Mouse (Mus musculus): ENCODE data around the gene Sh3pxd2a. TPM values are rescaled to one million over a fixed set of nuclear protein-coding genes. Genes with fewer than 3 reads are reported as not detected.

Sh3pxd2a gene
- polyA plus RNA-seq, 1 experiment from 2014 or later: 3.9 TPM

GRCm38 (mm10) chr19:47450261-47451137, 13.7 kb downstream of the Sh3pxd2a start:
- H3K4me3 ChIP-seq: no peak overlapping the region; the same call in 1 of the 2 replicates
- H3K27ac ChIP-seq: peak overlapping the region; percentile 86
- H3K36me3 ChIP-seq: 0 out of 2 replicates have a peak, but pooled peaks cover 2% of the 10 kb centered on the region
- no peaks in the 10 kb centered on the region for H3K9me3 ChIP-seq
- no peaks in the 10 kb centered on the region for H3K27me3 ChIP-seq (ENCODE audit: insufficient read depth, poor library complexity, severe bottlenecking)
- WGBS: 38% methylated on average over 8 of the region's 8 CpGs
- DNase-seq (ENCODE audit: low spot score): no peak
- peaks cover 97% of the 10 kb centered on the region for H3K4me1 ChIP-seq

GRCm38 (mm10) chr19:47449513-47450227, 14.5 kb downstream of the Sh3pxd2a start:
- 61% methylated on average over 4 of the region's 4 CpGs for WGBS
- H3K36me3 ChIP-seq: 0 out of 2 replicates have a peak, but pooled peaks cover 2% of the 10 kb centered on the region
- H3K9me3 ChIP-seq: no peaks in the 10 kb centered on the region
- peak overlapping the region; percentile 86 for H3K27ac ChIP-seq
- peaks cover 96% of the 10 kb centered on the region for H3K4me1 ChIP-seq
- peak overlapping the region; percentile 1; the same call in 1 of the 2 replicates for H3K4me3 ChIP-seq
- DNase-seq (ENCODE audit: low spot score): no peak
- no peaks in the 10 kb centered on the region for H3K27me3 ChIP-seq (ENCODE audit: insufficient read depth, poor library complexity, severe bottlenecking)

- WGBS: 29% methylated on average over 14 of the region's 14 CpGs
- Histone ChIP-seq H3K4me1 (peaks cover 96% of the 10 kb centered on the region), H3K27ac (peak overlapping the region; percentile 86), H3K9me3 (no peaks in the 10 kb centered on the region), H3K36me3 (0 out of 2 replicates have a peak, but pooled peaks cover under 1% of the 10 kb centered on the region), H3K27me3 (ENCODE audit: insufficient read depth, poor library complexity, severe bottlenecking) (no peaks in the 10 kb centered on the region), H3K4me3 (peak overlapping the region; percentile 7; the same call in 1 of the 2 replicates)
- no peak for DNase-seq (ENCODE audit: low spot score)
Measured at GRCm38 (mm10) chr19:47448618-47449151, 15.5 kb downstream of the Sh3pxd2a start.

GRCm38 (mm10) chr19:47446841-47447365, 17.3 kb downstream of the Sh3pxd2a start:
- peak overlapping the region; percentile 72 for H3K27ac ChIP-seq
- H3K4me3 ChIP-seq: no peak overlapping the region
- 43% methylated on average over 9 of the region's 9 CpGs for WGBS
- peaks cover 99% of the 10 kb centered on the region for H3K4me1 ChIP-seq
- no peaks in the 10 kb centered on the region for H3K27me3 ChIP-seq (ENCODE audit: insufficient read depth, poor library complexity, severe bottlenecking)
- H3K9me3 ChIP-seq: no peaks in the 10 kb centered on the region
- H3K36me3 ChIP-seq: no peaks in the 10 kb centered on the region
- DNase-seq (ENCODE audit: low spot score): no peak

- WGBS: 73% methylated on average over 9 of the region's 9 CpGs
- Histone ChIP-seq H3K4me1 (peaks cover 99% of the 10 kb centered on the region), H3K36me3 (no peaks in the 10 kb centered on the region), H3K27ac (peak overlapping the region; percentile 72; the same call in 1 of the 2 replicates), H3K9me3 (no peaks in the 10 kb centered on the region), H3K4me3 (no peak overlapping the region), H3K27me3 (ENCODE audit: insufficient read depth, poor library complexity, severe bottlenecking) (no peaks in the 10 kb centered on the region)
- DNase-seq (ENCODE audit: low spot score): no peak
Measured at GRCm38 (mm10) chr19:47446130-47446529, 18.1 kb downstream of the Sh3pxd2a start.

- Histone ChIP-seq H3K9me3 (no peaks in the 10 kb centered on the region), H3K36me3 (no peaks in the 10 kb centered on the region), H3K27ac (peak overlapping the region; percentile 52; the same call in 1 of the 2 replicates), H3K4me3 (no peak overlapping the region), H3K27me3 (ENCODE audit: insufficient read depth, poor library complexity, severe bottlenecking) (no peaks in the 10 kb centered on the region), H3K4me1 (peaks cover 99% of the 10 kb centered on the region)
- no peak for DNase-seq (ENCODE audit: low spot score)
- WGBS: 85% methylated on average over 6 of the region's 6 CpGs
Measured at GRCm38 (mm10) chr19:47445726-47446125, 18.5 kb downstream of the Sh3pxd2a start.

GRCm38 (mm10) chr19:47444488-47444887, 19.7 kb downstream of the Sh3pxd2a start:
- no peak overlapping the region for H3K4me3 ChIP-seq
- H3K36me3 ChIP-seq: no peaks in the 10 kb centered on the region
- H3K27ac ChIP-seq: peak overlapping the region; percentile 72
- no peaks in the 10 kb centered on the region for H3K27me3 ChIP-seq (ENCODE audit: insufficient read depth, poor library complexity, severe bottlenecking)
- DNase-seq (ENCODE audit: low spot score): no peak
- peaks cover 99% of the 10 kb centered on the region for H3K4me1 ChIP-seq
- 31% methylated on average over 12 of the region's 12 CpGs for WGBS
- H3K9me3 ChIP-seq: no peaks in the 10 kb centered on the region

GRCm38 (mm10) chr19:47442294-47442627, 21.9 kb downstream of the Sh3pxd2a start:
- no peaks in the 10 kb centered on the region for H3K36me3 ChIP-seq
- H3K4me1 ChIP-seq: peaks cover 92% of the 10 kb centered on the region
- H3K27ac ChIP-seq: 0 out of 2 replicates have a peak overlapping the region, but pooled peaks have one; percentile 8
- 80% methylated on average over 6 of the region's 6 CpGs for WGBS
- no peak for DNase-seq (ENCODE audit: low spot score)
- no peaks in the 10 kb centered on the region for H3K9me3 ChIP-seq
- H3K27me3 ChIP-seq (ENCODE audit: insufficient read depth, poor library complexity, severe bottlenecking): no peaks in the 10 kb centered on the region
- no peak overlapping the region for H3K4me3 ChIP-seq

GRCm38 (mm10) chr19:47441541-47442293, 22.5 kb downstream of the Sh3pxd2a start:
- Histone ChIP-seq H3K27me3 (ENCODE audit: insufficient read depth, poor library complexity, severe bottlenecking) (no peaks in the 10 kb centered on the region), H3K4me1 (peaks cover 87% of the 10 kb centered on the region), H3K27ac (0 out of 2 replicates have a peak overlapping the region, but pooled peaks have one; percentile 8), H3K36me3 (no peaks in the 10 kb centered on the region), H3K9me3 (no peaks in the 10 kb centered on the region), H3K4me3 (no peak overlapping the region)
- DNase-seq (ENCODE audit: low spot score): no peak
- 79% methylated on average over 17 of the region's 17 CpGs for WGBS

- DNase-seq (ENCODE audit: low spot score): no peak
- 83% methylated on average over 4 of the region's 4 CpGs for WGBS
- H3K4me3 ChIP-seq: no peak overlapping the region
- H3K27ac ChIP-seq: no peak overlapping the region
- H3K9me3 ChIP-seq: no peaks in the 10 kb centered on the region
- peaks cover 79% of the 10 kb centered on the region for H3K4me1 ChIP-seq
- no peaks in the 10 kb centered on the region for H3K27me3 ChIP-seq (ENCODE audit: insufficient read depth, poor library complexity, severe bottlenecking)
- H3K36me3 ChIP-seq: peaks cover 2% of the 10 kb centered on the region; the same call in 1 of the 2 replicates
Measured at GRCm38 (mm10) chr19:47440967-47441366, 23.2 kb downstream of the Sh3pxd2a start.

GRCm38 (mm10) chr19:47440435-47440803, 23.8 kb downstream of the Sh3pxd2a start:
- no peak for DNase-seq (ENCODE audit: low spot score)
- H3K27me3 ChIP-seq (ENCODE audit: insufficient read depth, poor library complexity, severe bottlenecking): no peaks in the 10 kb centered on the region
- H3K4me1 ChIP-seq: peaks cover 74% of the 10 kb centered on the region
- WGBS: 88% methylated on average over 7 of the region's 7 CpGs
- H3K27ac ChIP-seq: no peak overlapping the region
- no peak overlapping the region for H3K4me3 ChIP-seq
- peaks cover 7% of the 10 kb centered on the region for H3K36me3 ChIP-seq
- H3K9me3 ChIP-seq: no peaks in the 10 kb centered on the region

All from heart, embryonic 10.5 days (tissue).